ENCODE assay signal across 16 mouse cellular contexts in genomic region chr15:97839012-97839411, GRCm38 (mm10). TPM values are rescaled to one million over a fixed set of nuclear protein-coding genes. Genes with fewer than 3 reads are reported as not detected.
DNase-seq lines count a peak whose midpoint lies in the region; ATAC-seq lines count a peak whose summit lies in the region.
"Had no signal": no experiment of that assay in that cellular context is flagged by ENCODE, and none has a peak within 500 bp of the region (broad histone marks: within the 10 kb centered on the region; RNA-seq: fewer than 3 reads in every experiment).

No protein-coding gene starts in this region.

- H3K4me3 ChIP-seq in heart, embryonic 11.5 days (ENCODE audit: low read depth, low read length) = no peak overlapping the region
- no peak overlapping the region for H3K4me3 ChIP-seq in liver, embryonic 12.5 days
- no peak overlapping the region for H3K4me3 ChIP-seq in liver, embryonic 11.5 days (ENCODE audit: low read depth, low read length)
- H3K4me3 ChIP-seq in limb, embryonic 13.5 days = no peak overlapping the region
- H3K4me3 ChIP-seq: liver, embryonic 15.5 days; megakaryocyte, embryonic 14.5 days; neural tube, embryonic 12.5 days had no signal

- ATAC-seq in heart, embryonic 11.5 days (replicated peaks; ENCODE audit: insufficient number of reproducible peaks, low FRiP score, low TSS enrichment) = no peak
- no peak for ATAC-seq in liver, embryonic 12.5 days
- ATAC-seq in liver, embryonic 11.5 days (replicated peaks; ENCODE audit: low FRiP score) = no peak
- no peak for ATAC-seq in limb, embryonic 13.5 days (ENCODE audit: low FRiP score, low read depth)
- ATAC-seq: hindbrain, embryonic 16.5 days had no signal

- H3K4me2 ChIP-seq in heart, embryonic 11.5 days = no peak overlapping the region
- no peak overlapping the region for H3K4me2 ChIP-seq in liver, embryonic 12.5 days
- no peak overlapping the region for H3K4me2 ChIP-seq in liver, embryonic 11.5 days
- no peak overlapping the region for H3K4me2 ChIP-seq in limb, embryonic 13.5 days (replicated peaks)
- H3K4me2 ChIP-seq: liver, embryonic 15.5 days; neural tube, embryonic 12.5 days had no signal

- 84% methylated on average over 2 of the region's 2 CpGs for WGBS in heart, embryonic 11.5 days (ENCODE audit: insufficient replicate concordance)
- 53% methylated on average over 2 of the region's 2 CpGs for WGBS in liver, embryonic 12.5 days (ENCODE audit: insufficient replicate concordance)
- WGBS in liver, embryonic 11.5 days = 86% methylated on average over 2 of the region's 2 CpGs
- WGBS in limb, embryonic 13.5 days = 90% methylated on average over 2 of the region's 2 CpGs

- H3K4me1 ChIP-seq in heart, embryonic 11.5 days (ENCODE audit: control insufficient read depth, insufficient read depth, low read length) = peaks cover 24% of the 10 kb centered on the region
- H3K4me1 ChIP-seq in liver, embryonic 12.5 days = peaks cover 80% of the 10 kb centered on the region
- peaks cover 49% of the 10 kb centered on the region for H3K4me1 ChIP-seq in liver, embryonic 11.5 days (replicated peaks; ENCODE audit: control insufficient read depth, insufficient read depth, low read length)
- H3K4me1 ChIP-seq in limb, embryonic 13.5 days = peaks cover 34% of the 10 kb centered on the region

- H3K27me3 ChIP-seq in heart, embryonic 11.5 days (ENCODE audit: control insufficient read depth, insufficient read depth, low read length) = 0 out of 2 replicates have a peak, but pooled peaks cover under 1% of the 10 kb centered on the region
- 0 out of 2 replicates have a peak, but pooled peaks cover under 1% of the 10 kb centered on the region for H3K27me3 ChIP-seq in liver, embryonic 12.5 days (replicated peaks)
- no peaks in the 10 kb centered on the region for H3K27me3 ChIP-seq in liver, embryonic 11.5 days (replicated peaks; ENCODE audit: control insufficient read depth, insufficient read depth, low read length)
- H3K27me3 ChIP-seq in limb, embryonic 13.5 days = no peaks in the 10 kb centered on the region
- H3K27me3 ChIP-seq: liver, embryonic 15.5 days; neural tube, embryonic 12.5 days had no signal

- no peaks in the 10 kb centered on the region for H3K9me3 ChIP-seq in heart, embryonic 11.5 days (replicated peaks; ENCODE audit: control insufficient read depth, low read length)
- H3K9me3 ChIP-seq in liver, embryonic 12.5 days (replicated peaks) = no peaks in the 10 kb centered on the region
- H3K9me3 ChIP-seq in liver, embryonic 11.5 days (ENCODE audit: control insufficient read depth, low read length) = no peaks in the 10 kb centered on the region
- H3K9me3 ChIP-seq in limb, embryonic 13.5 days = no peaks in the 10 kb centered on the region
- H3K9me3 ChIP-seq: liver, embryonic 15.5 days; megakaryocyte, embryonic 14.5 days; neural tube, embryonic 12.5 days had no signal

- H3K27ac ChIP-seq in heart, embryonic 11.5 days (ENCODE audit: low read depth, low read length) = no peak overlapping the region
- H3K27ac ChIP-seq in liver, embryonic 12.5 days = 0 out of 2 replicates have a peak overlapping the region, but pooled peaks have one; percentile 27
- H3K27ac ChIP-seq in liver, embryonic 11.5 days (ENCODE audit: low read depth, low read length) = no peak overlapping the region
- 0 out of 2 replicates have a peak overlapping the region, but pooled peaks have one; percentile 52 for H3K27ac ChIP-seq in limb, embryonic 13.5 days
- H3K27ac ChIP-seq: neural tube, embryonic 12.5 days had no signal

- DNase-seq in heart, adult 11 months = peak; percentile 87
- DNase-seq in liver, embryonic 11.5 days (ENCODE audit: low spot score) = no peak
- peak; percentile 25 for DNase-seq in 3T3-L1 (ENCODE audit: low read depth, low spot score)
- no peak for DNase-seq in urinary bladder, postnatal 14 days (ENCODE audit: low spot score)
- no peak for DNase-seq in right cerebral cortex, postnatal 4 days
- DNase-seq: B cell, adult 2 months; cerebellum, adult 11-12 months; cerebellum, postnatal 36 days; layer of hippocampus, adult 9-11 months had no signal

- no peaks in the 10 kb centered on the region for H3K36me3 ChIP-seq in heart, embryonic 11.5 days (ENCODE audit: control insufficient read depth, insufficient read depth, low read length)
- no peaks in the 10 kb centered on the region for H3K36me3 ChIP-seq in liver, embryonic 12.5 days
- no peaks in the 10 kb centered on the region for H3K36me3 ChIP-seq in liver, embryonic 11.5 days (ENCODE audit: control insufficient read depth, insufficient read depth, low read length)
- H3K36me3 ChIP-seq in limb, embryonic 13.5 days = no peaks in the 10 kb centered on the region
- H3K36me3 ChIP-seq: liver, embryonic 15.5 days; neural tube, embryonic 12.5 days had no signal

- no peak overlapping the region for H3K9ac ChIP-seq in heart, embryonic 11.5 days (ENCODE audit: low read depth, low read length)
- no peak overlapping the region for H3K9ac ChIP-seq in liver, embryonic 12.5 days
- no peak overlapping the region for H3K9ac ChIP-seq in liver, embryonic 11.5 days (ENCODE audit: low read depth, low read length)
- H3K9ac ChIP-seq in limb, embryonic 13.5 days = no peak overlapping the region
- H3K9ac ChIP-seq: liver, embryonic 15.5 days; neural tube, embryonic 12.5 days had no signal

RNA-seq across cellular contexts. Expression of gene Hdac7, which starts 5.3 kb away (rescaled TPM):
- 24.6 and 25.0 TPM in 2 replicates for polyA plus RNA-seq in heart, embryonic 11.5 days (2014; fragmentation: Nextera tagmentation; extraction: Ambion mirVana)
- 14.0 and 14.3 TPM in 2 replicates for polyA plus RNA-seq in liver, embryonic 12.5 days (2016; fragmentation: Nextera tagmentation; extraction: Ambion mirVana)
- 28.1 and 33.5 TPM in 2 replicates for polyA plus RNA-seq in liver, embryonic 11.5 days (2014; fragmentation: Nextera tagmentation; extraction: Ambion mirVana)
- 32.6 and 34.8 TPM in 2 replicates for polyA plus RNA-seq in limb, embryonic 13.5 days (2015; fragmentation: Nextera tagmentation; extraction: Ambion mirVana)

Comparison
In these comparisons a context has a peak if more than half of its experiments do, and no peak if none do; other contexts are left out.
1. H3K27ac ChIP-seq: peak in liver, embryonic 12.5 days (single experiment) and limb, embryonic 13.5 days (single experiment); none in heart, embryonic 11.5 days (single experiment) and liver, embryonic 11.5 days (single experiment).
2. DNase-seq: peak in heart, adult 11 months (single experiment) and 3T3-L1 (single experiment); none in liver, embryonic 11.5 days (single experiment), urinary bladder, postnatal 14 days (single experiment) and right cerebral cortex, postnatal 4 days (single experiment).